Mouse (Mus musculus) ES-Bruce4 (cell line): Measurements from ENCODE around the gene Exo5. TPM values are rescaled to one million over a fixed set of nuclear protein-coding genes. Genes with fewer than 3 reads are reported as not detected.

Source experiments
- H3K27ac ChIP-seq: 2 replicates; pipeline ENCODE4 v1.5.1; 2012; ENCODE audit warnings: low read length, inconsistent platforms; ENCODE audit not compliant: insufficient read depth
- H3K27me3 ChIP-seq: 2 replicates; pipeline ENCODE4 v1.6.1; 2012; ENCODE audit warnings: mild to moderate bottlenecking, low read length, inconsistent platforms; ENCODE audit not compliant: control insufficient read depth, poor library complexity, insufficient read depth, severe bottlenecking
- H3K36me3 ChIP-seq: 2 replicates; pipeline ENCODE4 v1.6.1; 2012; ENCODE audit warnings: inconsistent platforms, mild to moderate bottlenecking, low read length, moderate library complexity; ENCODE audit not compliant: control insufficient read depth, poor library complexity, insufficient read depth, severe bottlenecking
- H3K4me1 ChIP-seq: one replicate; pipeline ENCODE4 v1.8.1; 2011; ENCODE audit warnings: low read length; ENCODE audit not compliant: control insufficient read depth, insufficient read depth
- H3K4me3 ChIP-seq: 2 replicates; pipeline ENCODE4 v1.5.1; 2011; ENCODE audit warnings: low read depth, mild to moderate bottlenecking, low read length
- H3K9ac ChIP-seq: 2 replicates; pipeline ENCODE4 v1.6.1; 2012; ENCODE audit warnings: low read depth, mild to moderate bottlenecking, inconsistent platforms; ENCODE audit not compliant: poor library complexity, severe bottlenecking
- H3K9me3 ChIP-seq: replicated peaks from 2 replicates; pipeline ENCODE4 v1.6.1; 2012; ENCODE audit warnings: mild to moderate bottlenecking, low read length, inconsistent platforms; ENCODE audit not compliant: control insufficient read depth, poor library complexity, insufficient read depth, severe bottlenecking
- CTCF ChIP-seq: IDR thresholded peaks from one replicate; pipeline ENCODE4 v1.8.1; 2011; ENCODE audit warnings: low read depth, low read length
- EP300 ChIP-seq: IDR thresholded peaks from 2 replicates; pipeline ENCODE4 v1.6.1; 2011; ENCODE audit warnings: low read depth, low read length; ENCODE audit not compliant: insufficient read depth
- POLR2A ChIP-seq: IDR thresholded peaks from one replicate; pipeline ENCODE4 v1.8.1; 2011; ENCODE audit warnings: low read length; ENCODE audit not compliant: insufficient read depth
- polyA plus RNA-seq: library from polyadenylated mRNA; stranded (reverse); fragments of >200 nt; gene quantifications from 2 replicates; pipeline ENCODE4 v1.2.4, GENCODE M21; 2011; ENCODE audit warnings: low read depth; ENCODE audit not compliant: missing spikeins, insufficient read depth, insufficient read length

Gene Exo5
- polyA plus RNA-seq, 1 experiment: 17.0 TPM

DNA sequence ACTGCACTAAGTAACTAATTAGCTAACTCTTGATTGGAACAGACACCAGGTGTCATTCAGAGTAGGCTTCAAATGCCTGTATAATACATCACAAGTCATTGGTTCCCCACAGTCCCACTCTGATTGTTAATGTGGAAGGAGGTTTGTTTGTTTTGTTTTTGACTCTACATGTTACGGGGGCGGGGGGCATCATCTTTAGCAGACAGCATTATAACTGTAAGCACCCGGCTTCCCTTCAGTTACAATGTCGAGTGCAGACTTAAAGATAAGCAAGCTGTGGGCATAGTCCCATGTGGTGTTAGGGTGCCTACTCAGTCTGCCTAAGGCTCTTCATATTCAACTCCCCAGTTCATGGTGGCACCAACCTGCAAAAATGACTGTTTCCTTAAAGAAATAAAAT, 28.2 kb upstream of the Exo5 start:
- H3K9me3 ChIP-seq: no peaks in the 10 kb centered on the region
- no peaks in the 10 kb centered on the region for H3K27me3 ChIP-seq
- TF ChIP-seq EP300 (no peak), POLR2A (no peak), CTCF (no peak)
- no peak overlapping the region for H3K27ac ChIP-seq
- no peak overlapping the region for H3K9ac ChIP-seq
- H3K4me3 ChIP-seq: no peak overlapping the region
- H3K4me1 ChIP-seq: no peaks in the 10 kb centered on the region
- no peaks in the 10 kb centered on the region for H3K36me3 ChIP-seq

DNA sequence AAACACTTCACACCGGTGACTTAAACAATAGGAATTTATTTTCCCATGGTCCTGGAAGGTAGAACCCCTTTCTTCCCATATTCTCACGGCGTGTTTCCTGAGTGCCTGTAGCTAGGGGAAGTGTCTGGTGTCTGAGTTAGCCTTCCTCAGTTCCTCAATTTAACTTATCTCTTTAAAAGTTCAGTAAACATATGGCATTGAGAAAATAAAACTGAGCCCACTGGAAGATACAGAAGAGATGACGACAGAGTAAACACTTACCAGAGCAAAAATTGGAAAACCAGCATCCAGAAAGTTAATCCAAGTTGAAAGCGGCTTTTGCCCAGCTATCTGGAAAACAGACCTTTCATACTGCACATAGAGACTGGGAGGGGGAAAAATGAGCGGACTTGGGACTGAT, 27.3 kb upstream of the Exo5 start:
- Histone ChIP-seq H3K27me3 (no peaks in the 10 kb centered on the region), H3K36me3 (no peaks in the 10 kb centered on the region), H3K9me3 (no peaks in the 10 kb centered on the region), H3K27ac (no peak overlapping the region; the same call in 1 of the 2 replicates), H3K9ac (peak overlapping the region; percentile 91), H3K4me3 (no peak overlapping the region), H3K4me1 (no peaks in the 10 kb centered on the region)
- TF ChIP-seq POLR2A (no peak), CTCF (no peak), EP300 (no peak)

- no peak within 1 kb of the TSS; the same call in 1 of the 2 replicates for H3K27ac ChIP-seq
These were observed 26.7 kb upstream of the Exo5 start, which contains the start of gene Zfp69 for GRCm38 (mm10) chr4:120951428-120951973. TSS of gene Zfp69 (minus strand) at chr4:120951699.

DNA sequence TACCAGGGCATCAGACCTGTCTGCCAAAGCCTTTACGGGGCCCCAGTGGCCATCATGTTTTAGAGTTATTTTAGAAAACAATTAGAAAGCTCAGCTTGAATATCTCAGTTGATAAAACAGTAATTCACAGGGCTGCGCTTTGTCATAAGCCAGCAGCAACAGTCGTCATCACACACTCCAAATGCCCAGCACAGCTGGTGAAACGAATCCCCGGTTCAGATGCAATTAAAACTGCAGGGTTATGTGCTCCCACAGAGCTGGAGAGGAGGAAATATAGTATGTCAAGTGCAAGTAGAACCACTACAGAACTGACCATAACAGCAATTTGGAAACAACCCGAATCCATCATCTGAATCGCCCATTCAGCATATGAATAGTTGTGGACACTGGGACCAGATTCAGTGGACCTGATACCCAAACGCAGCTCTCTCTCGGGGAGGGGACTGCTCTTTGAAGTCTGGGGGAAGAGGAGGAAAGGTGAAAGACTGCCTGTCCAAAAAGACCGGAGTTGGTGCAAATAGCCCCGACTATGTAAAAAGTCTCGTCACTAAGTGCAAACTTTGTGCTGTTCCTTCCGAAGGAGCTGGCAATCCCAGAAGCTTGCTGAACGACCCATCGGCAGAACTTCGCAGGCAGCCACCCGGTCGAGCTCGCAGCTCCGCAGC, 26.1 kb upstream of the Exo5 start:
- Histone ChIP-seq H3K4me3 (peak overlapping the region; percentile 79), H3K9me3 (no peaks in the 10 kb centered on the region), H3K36me3 (no peaks in the 10 kb centered on the region), H3K27ac (no peak overlapping the region), H3K4me1 (no peaks in the 10 kb centered on the region), H3K9ac (peak overlapping the region; percentile 91), H3K27me3 (no peaks in the 10 kb centered on the region)
- TF ChIP-seq CTCF: no peak
- no peak for TF ChIP-seq EP300
- TF ChIP-seq POLR2A: no peak

More at GRCm38 (mm10) chr4:120951428-120951973, 26.7 kb upstream of the Exo5 start, which contains the start of gene Zfp69:
- H3K4me3 ChIP-seq: peak within 1 kb of the TSS; percentile 79
- no peaks in the 10 kb centered on the region for H3K4me1 ChIP-seq
- TF ChIP-seq EP300 (no peak), POLR2A (no peak), CTCF (no peak)
- H3K9ac ChIP-seq: peak within 1 kb of the TSS; percentile 91
- no peaks in the 10 kb centered on the region for H3K27me3 ChIP-seq
- no peaks in the 10 kb centered on the region for H3K36me3 ChIP-seq
- no peaks in the 10 kb centered on the region for H3K9me3 ChIP-seq

- Histone ChIP-seq H3K27ac (no peak overlapping the region), H3K27me3 (no peaks in the 10 kb centered on the region), H3K9ac (no peak overlapping the region), H3K36me3 (no peaks in the 10 kb centered on the region), H3K4me1 (no peaks in the 10 kb centered on the region), H3K4me3 (no peak overlapping the region), H3K9me3 (0 out of 2 replicates have a peak, but pooled peaks cover 2% of the 10 kb centered on the region)
- no peak for TF ChIP-seq POLR2A
These were observed 24.1 kb upstream of the Exo5 start for GRCm38 (mm10) chr4:120948938-120949337.

DNA sequence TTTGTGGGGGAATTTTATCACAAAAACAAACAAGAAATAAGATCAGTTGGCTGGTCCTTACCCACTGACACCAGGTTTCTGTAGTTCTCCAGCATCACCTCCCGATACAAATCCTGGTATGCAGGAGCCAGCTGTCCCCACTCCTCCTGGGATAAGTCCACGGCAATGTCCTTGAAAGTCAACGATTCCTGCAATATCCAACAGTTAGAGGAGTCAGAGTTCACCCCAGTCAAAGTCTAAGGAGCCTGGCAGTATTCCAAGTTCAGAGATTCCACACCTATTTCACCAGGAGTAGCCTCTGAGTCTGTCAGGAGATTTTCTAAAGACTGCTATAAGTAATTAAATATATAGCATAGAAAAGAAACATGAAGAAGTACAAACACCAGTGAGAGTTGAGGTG, 10.2 kb upstream of the Exo5 start:
- Histone ChIP-seq H3K9me3 (no peaks in the 10 kb centered on the region), H3K9ac (no peak overlapping the region), H3K4me1 (no peaks in the 10 kb centered on the region), H3K36me3 (no peaks in the 10 kb centered on the region), H3K27ac (no peak overlapping the region), H3K27me3 (no peaks in the 10 kb centered on the region), H3K4me3 (no peak overlapping the region)
- TF ChIP-seq POLR2A: no peak
- no peak for TF ChIP-seq EP300
- TF ChIP-seq CTCF: no peak
